Mouse (Mus musculus) liver, adult 2 months (tissue): Measurements from ENCODE around the gene Rgp1. TPM values are rescaled to one million over a fixed set of nuclear protein-coding genes. Genes with fewer than 3 reads are reported as not detected.
A peak's percentile ranks its signal among the peaks of the same experiment; 100 is the strongest.

Experiments
- DNase-seq: peaks from one replicate; pipeline ENCODE4 v3.0.0-alpha.2; 2011; ENCODE audit warnings: low read depth, low spot score; ENCODE audit errors: extremely low read depth
- H3K27ac ChIP-seq: fragments of 200-500 bp; replicated peaks from 2 replicates; pipeline ENCODE4 v1.5.1; 2012; ENCODE audit warnings: low read depth, mild to moderate bottlenecking, control low read depth, inconsistent platforms, low read length; ENCODE audit not compliant: insufficient read depth
- H3K27me3 ChIP-seq: fragments of 200-500 bp; 2 replicates; pipeline ENCODE4 v1.6.1; 2012; ENCODE audit warnings: mild to moderate bottlenecking, moderate library complexity, low read length, inconsistent platforms; ENCODE audit not compliant: control insufficient read depth, insufficient read depth
- H3K36me3 ChIP-seq: fragments of 200-500 bp; 2 replicates; pipeline ENCODE4 v1.6.1; 2012; ENCODE audit warnings: low read length, inconsistent platforms; ENCODE audit not compliant: control insufficient read depth, insufficient read depth
- H3K4me1 ChIP-seq: fragments of 200-500 bp; 2 replicates; pipeline ENCODE4 v1.6.1; 2011; ENCODE audit warnings: low read length; ENCODE audit not compliant: control insufficient read depth, insufficient read depth
- H3K4me3 ChIP-seq: fragments of 200-500 bp; 2 replicates; pipeline ENCODE4 v1.5.1; 2011; ENCODE audit warnings: low read depth, mild to moderate bottlenecking, control low read depth, low read length, moderate library complexity; ENCODE audit not compliant: insufficient read depth
- H3K79me2 ChIP-seq: fragments of 200-500 bp; 2 replicates; pipeline ENCODE4 v1.6.1; 2012; ENCODE audit warnings: inconsistent platforms, mild to moderate bottlenecking, low read length, moderate library complexity; ENCODE audit not compliant: control insufficient read depth, insufficient read depth
- H3K9ac ChIP-seq: fragments of 200-500 bp; 2 replicates; pipeline ENCODE4 v1.6.1; 2012; ENCODE audit warnings: low read depth, mild to moderate bottlenecking, control low read depth, inconsistent platforms, low read length
- CTCF ChIP-seq: fragments of 200-500 bp; IDR thresholded peaks from 2 replicates; pipeline ENCODE4 v1.5.1; 2011; ENCODE audit warnings: low read depth, low read length, control low read depth
- POLR2A ChIP-seq: fragments of 200-500 bp; IDR thresholded peaks from 2 replicates; pipeline ENCODE4 v1.6.1; 2011; ENCODE audit warnings: low read length, control low read depth; ENCODE audit not compliant: insufficient read depth; ENCODE audit errors: extremely low read depth
- WGBS: fragments of 180-500 bp; shearing (Covaris S2); methylation state at CpG from one replicate; pipeline ENCODE4 v1.1.7; 2018; 5-methylcytosine and 5-hydroxymethylcytosine counted together
- polyA plus RNA-seq: library from polyadenylated mRNA; depleted of rRNA; stranded (reverse); fragments of >200 nt; gene quantifications from 2 replicates; pipeline ENCODE4 v1.2.3, GENCODE M21; 2012
- total RNA-seq: library from RNA; depleted of rRNA; stranded (reverse); fragments of >200 nt; gene quantifications from 2 replicates; pipeline ENCODE4 v1.2.3, GENCODE M21; 2014

Gene Rgp1
- total and polyA plus RNA-seq, 2 experiments, result 15.9 to 44.5 TPM

- WGBS, result 70% methylated on average over 13 of the region's 13 CpGs
- no peaks in the 10 kb centered on the region for H3K27me3 ChIP-seq
- peak overlapping the region; percentile 28 for H3K4me3 ChIP-seq
- H3K9ac ChIP-seq, result peak overlapping the region; percentile 28
- peaks cover 24% of the 10 kb centered on the region for H3K4me1 ChIP-seq
- TF ChIP-seq CTCF (no peak), POLR2A (no peak)
- peak overlapping the region; percentile 60 for H3K27ac ChIP-seq
- peak; percentile 26 for DNase-seq
- peaks cover 23% of the 10 kb centered on the region for H3K79me2 ChIP-seq
- peaks cover 23% of the 10 kb centered on the region for H3K36me3 ChIP-seq
These were observed 18.8 kb upstream of the Rgp1 start for GRCm38 (mm10) chr4:43559519-43560242.

- peaks cover 23% of the 10 kb centered on the region for H3K36me3 ChIP-seq
- H3K4me1 ChIP-seq, result peaks cover 24% of the 10 kb centered on the region
- WGBS, result 30% methylated on average over 6 of the region's 6 CpGs
- TF ChIP-seq POLR2A (no peak), CTCF (no peak)
- H3K4me3 ChIP-seq, result peak overlapping the region; percentile 28
- peak; percentile 53 for DNase-seq
- peaks cover 23% of the 10 kb centered on the region for H3K79me2 ChIP-seq
- H3K9ac ChIP-seq, result peak overlapping the region; percentile 28
- peak overlapping the region; percentile 60 for H3K27ac ChIP-seq
- no peaks in the 10 kb centered on the region for H3K27me3 ChIP-seq
These were observed 18.3 kb upstream of the Rgp1 start for GRCm38 (mm10) chr4:43560243-43560611.

- no peak for TF ChIP-seq POLR2A
- no peak for TF ChIP-seq CTCF
- DNase-seq, result no peak
- Histone ChIP-seq H3K36me3 (peaks cover 22% of the 10 kb centered on the region), H3K9ac (peak overlapping the region; percentile 60), H3K4me1 (peaks cover 24% of the 10 kb centered on the region), H3K27me3 (no peaks in the 10 kb centered on the region), H3K4me3 (peak overlapping the region; percentile 25), H3K27ac (peak overlapping the region; percentile 65), H3K79me2 (peaks cover 23% of the 10 kb centered on the region)
- WGBS, result 11% methylated on average over 2 of the region's 2 CpGs
These were observed 17.5 kb upstream of the Rgp1 start for GRCm38 (mm10) chr4:43560976-43561375.

GRCm38 (mm10) chr4:43561436-43561996 is 17.0 kb upstream of the Rgp1 start:
- no peak for TF ChIP-seq CTCF
- TF ChIP-seq POLR2A, result 0 out of 2 replicates have a peak, but pooled peaks have one; percentile 9
- peak overlapping the region; percentile 88 for H3K27ac ChIP-seq
- H3K36me3 ChIP-seq, result peaks cover 20% of the 10 kb centered on the region; the same call in 1 of the 2 replicates
- no peaks in the 10 kb centered on the region for H3K27me3 ChIP-seq
- WGBS, result under 1% methylated on average over 16 of the region's 16 CpGs
- peaks cover 24% of the 10 kb centered on the region for H3K4me1 ChIP-seq
- H3K4me3 ChIP-seq, result peak overlapping the region; percentile 87
- DNase-seq, result peak; percentile 73
- peak overlapping the region; percentile 95 for H3K9ac ChIP-seq
- peaks cover 21% of the 10 kb centered on the region for H3K79me2 ChIP-seq

- peaks cover 21% of the 10 kb centered on the region; the same call in 1 of the 2 replicates for H3K36me3 ChIP-seq
- peak within 1 kb of the TSS; percentile 95 for H3K9ac ChIP-seq
- DNase-seq, result peak; percentile 97
- H3K27me3 ChIP-seq, result no peaks in the 10 kb centered on the region
- TF ChIP-seq CTCF, result no peak
- peak; percentile 81 for TF ChIP-seq POLR2A
- H3K4me1 ChIP-seq, result peaks cover 24% of the 10 kb centered on the region
- peak within 1 kb of the TSS; percentile 88 for H3K27ac ChIP-seq
- H3K4me3 ChIP-seq, result peak within 1 kb of the TSS; percentile 87
- H3K79me2 ChIP-seq, result peaks cover 21% of the 10 kb centered on the region
- WGBS, result under 1% methylated on average over 62 of the region's 62 CpGs
These were observed 16.3 kb upstream of the Rgp1 start, which contains the start of the genes Creb3 and Tln1 for GRCm38 (mm10) chr4:43561997-43562768. Gene Creb3 (plus strand): TSS chr4:43562332. Gene Tln1 (minus strand): TSS chr4:43562691.
